Mouse (Mus musculus): ENCODE data around the gene Hhat. TPM values are rescaled to one million over a fixed set of nuclear protein-coding genes. Genes with fewer than 3 reads are reported as not detected.

The Hhat gene
- polyA plus RNA-seq, 1 experiment from 2014 or later, result 8.0 TPM

GRCm38 (mm10) chr1:192544901-192545300 lies 226.1 kb downstream of the Hhat start:
- ATAC-seq (ENCODE audit: low FRiP score), result no peak
- 50% methylated on average over 7 of the region's 7 CpGs for WGBS

DNA sequence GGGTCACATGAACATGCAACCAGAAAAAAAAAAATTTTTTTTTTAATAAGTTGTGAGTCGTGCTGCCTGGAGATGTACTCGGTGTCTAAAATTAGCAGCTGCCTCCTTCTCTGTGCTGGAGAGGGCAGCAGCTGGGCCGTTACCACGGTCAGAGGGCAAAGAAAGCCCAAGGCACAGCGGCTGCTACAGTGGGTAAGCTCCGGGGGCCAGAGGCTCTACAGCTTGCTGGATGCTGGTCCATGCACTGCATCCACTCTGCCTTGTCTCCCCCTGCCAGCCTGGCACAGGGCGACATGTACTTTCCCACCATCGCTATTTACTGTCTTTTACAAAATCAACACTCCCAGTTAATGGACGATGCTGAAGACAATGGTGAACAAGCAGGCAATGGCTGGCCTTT lies 226.9 kb downstream of the Hhat start:
- H3K4me3 ChIP-seq (ENCODE audit: low read depth, low read length), result no peak overlapping the region
- ATAC-seq (ENCODE audit: low FRiP score) (peak; percentile 65; the same call in 1 of the 2 replicates), DNase-seq (ENCODE audit: low spot score) (no peak)
- 67% methylated on average over 9 of the region's 9 CpGs for WGBS
- no peaks in the 10 kb centered on the region for H3K27me3 ChIP-seq (ENCODE audit: control insufficient read depth, insufficient read depth, low read length)
- no peaks in the 10 kb centered on the region for H3K9me3 ChIP-seq (ENCODE audit: control insufficient read depth, low read length)
- no peaks in the 10 kb centered on the region for H3K36me3 ChIP-seq (ENCODE audit: control insufficient read depth, insufficient read depth, low read length)
- H3K9ac ChIP-seq (ENCODE audit: low read depth, low read length), result no peak overlapping the region; the same call in 1 of the 2 replicates
- H3K4me2 ChIP-seq (replicated peaks; ENCODE audit: low read depth, low read length), result no peak overlapping the region
- no peaks in the 10 kb centered on the region; the same call in 1 of the 2 replicates for H3K4me1 ChIP-seq (replicated peaks; ENCODE audit: control insufficient read depth, insufficient read depth, low read length)
- no peak overlapping the region for H3K27ac ChIP-seq (ENCODE audit: low read depth, low read length)

More at GRCm38 (mm10) chr1:192544901-192545300, 226.1 kb downstream of the Hhat start:
- DNase-seq (ENCODE audit: low spot score), result no peak
- Histone ChIP-seq H3K27me3 (ENCODE audit: control insufficient read depth, insufficient read depth, low read length) (no peaks in the 10 kb centered on the region), H3K4me2 (replicated peaks; ENCODE audit: low read depth, low read length) (no peak overlapping the region), H3K4me3 (ENCODE audit: low read depth, low read length) (no peak overlapping the region), H3K9ac (ENCODE audit: low read depth, low read length) (no peak overlapping the region), H3K27ac (ENCODE audit: low read depth, low read length) (no peak overlapping the region), H3K9me3 (ENCODE audit: control insufficient read depth, low read length) (no peaks in the 10 kb centered on the region), H3K4me1 (replicated peaks; ENCODE audit: control insufficient read depth, insufficient read depth, low read length) (no peaks in the 10 kb centered on the region; the same call in 1 of the 2 replicates), H3K36me3 (ENCODE audit: control insufficient read depth, insufficient read depth, low read length) (no peaks in the 10 kb centered on the region)

- ATAC-seq (ENCODE audit: low FRiP score) (no peak), DNase-seq (ENCODE audit: low spot score) (no peak)
- no peak overlapping the region for H3K4me3 ChIP-seq (ENCODE audit: low read depth, low read length)
- H3K4me2 ChIP-seq (replicated peaks; ENCODE audit: low read depth, low read length), result no peak overlapping the region
- no peak overlapping the region for H3K27ac ChIP-seq (ENCODE audit: low read depth, low read length)
- H3K36me3 ChIP-seq (ENCODE audit: control insufficient read depth, insufficient read depth, low read length), result no peaks in the 10 kb centered on the region
- no peaks in the 10 kb centered on the region for H3K27me3 ChIP-seq (ENCODE audit: control insufficient read depth, insufficient read depth, low read length)
- no peaks in the 10 kb centered on the region for H3K9me3 ChIP-seq (ENCODE audit: control insufficient read depth, low read length)
- no peaks in the 10 kb centered on the region; the same call in 1 of the 2 replicates for H3K4me1 ChIP-seq (replicated peaks; ENCODE audit: control insufficient read depth, insufficient read depth, low read length)
- H3K9ac ChIP-seq (ENCODE audit: low read depth, low read length), result no peak overlapping the region
- 85% methylated on average over 4 of the region's 4 CpGs for WGBS
Measured at GRCm38 (mm10) chr1:192543686-192544085, 227.3 kb downstream of the Hhat start.

DNA sequence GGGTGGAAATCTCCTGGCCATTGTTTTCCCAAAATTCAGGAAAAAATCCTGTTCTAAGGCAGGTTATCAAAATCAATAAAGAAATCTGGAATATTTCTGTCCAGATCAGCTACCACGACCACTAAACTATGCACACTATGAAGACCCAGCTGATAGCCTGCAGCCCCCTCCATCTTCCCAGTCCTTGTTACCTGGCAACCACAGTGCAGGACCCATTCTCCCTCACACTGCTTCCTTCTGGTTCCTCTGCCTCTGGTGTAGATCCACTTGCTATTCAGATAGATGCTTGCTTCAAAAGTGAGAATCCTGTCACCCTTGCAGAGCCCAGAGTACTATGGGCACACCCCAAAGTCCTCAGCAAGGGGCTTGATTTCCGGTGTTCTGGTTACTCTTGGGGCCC lies 228.9 kb downstream of the Hhat start:
- Histone ChIP-seq H3K4me2 (replicated peaks; ENCODE audit: low read depth, low read length) (no peak overlapping the region), H3K4me1 (replicated peaks; ENCODE audit: control insufficient read depth, insufficient read depth, low read length) (no peaks in the 10 kb centered on the region; the same call in 1 of the 2 replicates), H3K27ac (ENCODE audit: low read depth, low read length) (no peak overlapping the region), H3K36me3 (ENCODE audit: control insufficient read depth, insufficient read depth, low read length) (no peaks in the 10 kb centered on the region), H3K27me3 (ENCODE audit: control insufficient read depth, insufficient read depth, low read length) (no peaks in the 10 kb centered on the region), H3K9me3 (ENCODE audit: control insufficient read depth, low read length) (no peaks in the 10 kb centered on the region), H3K4me3 (ENCODE audit: low read depth, low read length) (no peak overlapping the region), H3K9ac (ENCODE audit: low read depth, low read length) (no peak overlapping the region)
- ATAC-seq (ENCODE audit: low FRiP score), result no peak
- WGBS, result 79% methylated on average over 2 of the region's 2 CpGs
- DNase-seq (ENCODE audit: low spot score), result no peak

DNA sequence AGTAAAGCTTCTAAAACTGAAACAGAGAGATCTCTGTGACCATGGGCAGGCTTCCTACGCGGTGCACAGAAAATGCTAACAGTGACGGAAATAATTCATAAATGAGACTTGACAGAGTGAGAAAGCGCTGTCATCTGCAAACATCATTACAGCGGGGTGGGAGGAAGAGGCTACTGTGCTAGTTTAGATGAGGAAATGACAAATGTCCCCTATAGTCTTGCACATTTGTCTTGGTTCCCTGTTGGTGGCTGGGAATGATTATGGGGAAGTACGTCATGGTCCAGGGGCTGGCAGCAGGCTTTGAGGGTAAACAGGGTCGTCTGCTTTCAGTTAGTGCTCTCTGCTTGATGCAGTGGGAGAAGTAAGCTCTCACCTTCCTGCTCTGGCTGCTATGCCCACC lies 233.9 kb downstream of the Hhat start:
- Histone ChIP-seq H3K36me3 (ENCODE audit: control insufficient read depth, insufficient read depth, low read length) (no peaks in the 10 kb centered on the region), H3K4me1 (replicated peaks; ENCODE audit: control insufficient read depth, insufficient read depth, low read length) (no peaks in the 10 kb centered on the region), H3K27ac (ENCODE audit: low read depth, low read length) (no peak overlapping the region), H3K4me2 (replicated peaks; ENCODE audit: low read depth, low read length) (no peak overlapping the region), H3K9ac (ENCODE audit: low read depth, low read length) (no peak overlapping the region), H3K4me3 (ENCODE audit: low read depth, low read length) (no peak overlapping the region), H3K9me3 (ENCODE audit: control insufficient read depth, low read length) (no peaks in the 10 kb centered on the region), H3K27me3 (ENCODE audit: control insufficient read depth, insufficient read depth, low read length) (no peaks in the 10 kb centered on the region)
- WGBS, result 72% methylated on average over 7 of the region's 7 CpGs
- ATAC-seq (ENCODE audit: low FRiP score) (no peak), DNase-seq (ENCODE audit: low spot score) (no peak)

GRCm38 (mm10) chr1:192536440-192536839 lies 234.6 kb downstream of the Hhat start:
- no peaks in the 10 kb centered on the region for H3K36me3 ChIP-seq (ENCODE audit: control insufficient read depth, insufficient read depth, low read length)
- H3K9me3 ChIP-seq (ENCODE audit: control insufficient read depth, low read length), result no peaks in the 10 kb centered on the region
- ATAC-seq (ENCODE audit: low FRiP score) (no peak), DNase-seq (ENCODE audit: low spot score) (no peak)
- H3K4me3 ChIP-seq (ENCODE audit: low read depth, low read length), result no peak overlapping the region
- no peaks in the 10 kb centered on the region for H3K4me1 ChIP-seq (replicated peaks; ENCODE audit: control insufficient read depth, insufficient read depth, low read length)
- H3K27me3 ChIP-seq (ENCODE audit: control insufficient read depth, insufficient read depth, low read length), result no peaks in the 10 kb centered on the region
- H3K9ac ChIP-seq (ENCODE audit: low read depth, low read length), result no peak overlapping the region
- no peak overlapping the region for H3K27ac ChIP-seq (ENCODE audit: low read depth, low read length)
- no peak overlapping the region for H3K4me2 ChIP-seq (replicated peaks; ENCODE audit: low read depth, low read length)
- WGBS, result 61% methylated on average over 1 of the region's 1 CpGs

GRCm38 (mm10) chr1:192533016-192533415 lies 238.0 kb downstream of the Hhat start:
- no peak overlapping the region for H3K27ac ChIP-seq (ENCODE audit: low read depth, low read length)
- H3K4me1 ChIP-seq (replicated peaks; ENCODE audit: control insufficient read depth, insufficient read depth, low read length), result no peaks in the 10 kb centered on the region
- H3K36me3 ChIP-seq (ENCODE audit: control insufficient read depth, insufficient read depth, low read length), result no peaks in the 10 kb centered on the region
- H3K27me3 ChIP-seq (ENCODE audit: control insufficient read depth, insufficient read depth, low read length), result no peaks in the 10 kb centered on the region
- H3K4me3 ChIP-seq (ENCODE audit: low read depth, low read length), result no peak overlapping the region
- no peaks in the 10 kb centered on the region for H3K9me3 ChIP-seq (ENCODE audit: control insufficient read depth, low read length)
- ATAC-seq (ENCODE audit: low FRiP score) (no peak), DNase-seq (ENCODE audit: low spot score) (no peak)
- no peak overlapping the region for H3K9ac ChIP-seq (ENCODE audit: low read depth, low read length)
- H3K4me2 ChIP-seq (replicated peaks; ENCODE audit: low read depth, low read length), result no peak overlapping the region

DNA sequence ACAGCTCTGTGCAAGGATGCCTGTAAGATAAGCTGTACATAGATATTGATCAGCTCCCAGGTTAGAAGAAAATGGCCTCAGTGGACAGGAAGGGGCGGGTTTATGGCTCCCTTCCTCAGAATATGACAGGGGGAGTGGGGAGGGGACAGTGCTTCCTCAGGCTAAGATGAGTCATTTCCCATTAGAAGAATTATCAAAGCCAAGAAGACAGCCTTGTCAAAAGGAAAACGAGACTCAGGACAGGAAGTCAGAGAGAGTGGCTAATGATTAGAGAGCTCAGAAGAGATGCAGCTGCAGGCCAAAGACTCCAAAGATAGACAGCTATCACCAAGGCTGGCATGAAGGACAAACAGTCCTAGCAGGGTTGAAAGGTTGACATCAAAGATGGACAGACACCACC lies 238.8 kb downstream of the Hhat start:
- H3K9me3 ChIP-seq (ENCODE audit: control insufficient read depth, low read length), result no peaks in the 10 kb centered on the region
- no peak for DNase-seq (ENCODE audit: low spot score)
- H3K4me1 ChIP-seq (replicated peaks; ENCODE audit: control insufficient read depth, insufficient read depth, low read length), result no peaks in the 10 kb centered on the region
- no peak overlapping the region for H3K27ac ChIP-seq (ENCODE audit: low read depth, low read length)
- H3K9ac ChIP-seq (ENCODE audit: low read depth, low read length), result no peak overlapping the region
- no peaks in the 10 kb centered on the region for H3K27me3 ChIP-seq (ENCODE audit: control insufficient read depth, insufficient read depth, low read length)
- 70% methylated on average over 2 of the region's 2 CpGs for WGBS
- H3K36me3 ChIP-seq (ENCODE audit: control insufficient read depth, insufficient read depth, low read length), result no peaks in the 10 kb centered on the region
- no peak overlapping the region for H3K4me2 ChIP-seq (replicated peaks; ENCODE audit: low read depth, low read length)
- H3K4me3 ChIP-seq (ENCODE audit: low read depth, low read length), result no peak overlapping the region
- no peak for ATAC-seq (ENCODE audit: low FRiP score)

DNA sequence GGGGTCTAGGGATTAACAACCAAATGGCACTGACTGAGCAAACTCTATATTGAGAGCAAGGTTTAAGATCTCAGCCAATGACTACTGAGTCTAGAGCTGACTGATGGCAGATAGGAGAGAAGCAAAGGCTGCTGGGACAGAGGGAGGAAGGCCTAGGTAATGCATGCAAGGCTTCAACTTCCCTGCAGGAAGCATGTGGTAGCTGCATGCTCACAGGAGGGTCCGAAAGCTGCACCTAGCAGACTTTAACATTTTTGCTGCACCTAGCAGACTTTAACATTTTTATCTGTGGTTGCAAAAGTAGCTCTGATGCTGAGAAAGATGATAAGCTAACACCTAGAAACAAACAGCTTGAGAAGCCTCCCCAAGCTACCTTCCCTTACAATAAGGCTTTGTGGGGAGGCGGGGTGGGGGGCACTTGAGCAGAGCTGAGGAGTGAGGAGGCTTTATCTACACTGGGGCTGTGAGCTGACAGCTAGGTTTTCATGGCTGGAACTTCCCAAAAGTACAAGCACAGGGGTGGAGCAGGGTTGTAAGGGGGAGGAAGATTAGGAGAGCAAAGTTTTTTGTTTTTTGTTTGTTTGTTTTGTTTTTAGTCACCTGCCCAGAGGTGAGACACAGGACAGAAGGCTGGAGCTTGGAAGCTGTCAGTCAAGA lies 239.4 kb downstream of the Hhat start:
- ATAC-seq (ENCODE audit: low FRiP score) (no peak), DNase-seq (ENCODE audit: low spot score) (no peak)
- Histone ChIP-seq H3K9ac (ENCODE audit: low read depth, low read length) (no peak overlapping the region), H3K9me3 (ENCODE audit: control insufficient read depth, low read length) (no peaks in the 10 kb centered on the region), H3K4me2 (replicated peaks; ENCODE audit: low read depth, low read length) (no peak overlapping the region), H3K27me3 (ENCODE audit: control insufficient read depth, insufficient read depth, low read length) (no peaks in the 10 kb centered on the region), H3K4me3 (ENCODE audit: low read depth, low read length) (no peak overlapping the region), H3K36me3 (ENCODE audit: control insufficient read depth, insufficient read depth, low read length) (no peaks in the 10 kb centered on the region), H3K4me1 (replicated peaks; ENCODE audit: control insufficient read depth, insufficient read depth, low read length) (no peaks in the 10 kb centered on the region), H3K27ac (ENCODE audit: low read depth, low read length) (no peak overlapping the region)
- WGBS, result 68% methylated on average over 2 of the region's 2 CpGs

All from hindbrain, embryonic 11.5 days (tissue).